Mouse (Mus musculus): ENCODE measurements around the gene Abhd17c.

DNA sequence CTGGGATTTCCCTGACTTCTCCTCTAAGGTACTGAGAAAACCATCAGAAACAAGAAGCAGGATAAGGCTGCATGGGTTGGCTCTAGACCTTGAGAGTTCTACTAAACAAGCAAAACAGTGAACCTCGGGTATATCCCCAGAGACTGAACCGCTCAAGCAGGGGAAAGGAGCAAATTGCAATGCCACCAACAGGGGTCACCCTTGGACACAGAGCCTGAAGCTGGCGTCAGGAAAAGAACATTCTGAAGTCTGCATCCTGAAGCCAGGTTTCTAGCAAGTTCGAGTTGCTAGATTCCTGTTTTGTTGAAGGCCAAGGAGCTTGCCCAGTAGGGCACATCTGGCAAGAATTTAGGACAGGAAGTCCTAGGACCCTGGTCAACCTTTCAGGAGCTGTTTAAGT, 62.7 kb downstream of the Abhd17c start:
- TF ChIP-seq CTCF (IDR thresholded peaks at IDR 0.05; ENCODE audit: control insufficient read depth, insufficient read depth, low read length) (peak; percentile 78), POLR2A (IDR thresholded peaks at IDR 0.05; ENCODE audit: borderline replicate concordance, control insufficient read depth, low read depth, low read length) (no peak)

Measured in bone marrow, adult 2 months (tissue).